Mouse (Mus musculus) kidney, postnatal 0 days (tissue): ENCODE measurements around the gene Fgfr2. TPM values are rescaled to one million over a fixed set of nuclear protein-coding genes. Genes with fewer than 3 reads are reported as not detected.
A peak's percentile ranks its signal among the peaks of the same experiment; 100 is the strongest.

Source experiments
- ATAC-seq: fragments of 200-750 bp; cut with Nextera tagmentation; replicated peaks from 2 replicates; pipeline ENCODE4 v1.8.0; 2017; ENCODE audit warnings: low read depth, moderate number of reproducible peaks, moderate TSS enrichment, moderate library complexity; ENCODE audit not compliant: low FRiP score
- DNase-seq: peaks from one replicate; pipeline ENCODE4 v3.0.0-alpha.2; 2016; ENCODE audit warnings: low spot score
- H3K27ac ChIP-seq: fragments of 300-500 bp; sonication (generic); 2 replicates; pipeline ENCODE4 v1.5.1; 2014; ENCODE audit warnings: mild to moderate bottlenecking
- H3K27me3 ChIP-seq: fragments of 300-500 bp; sonication (generic); 2 replicates; pipeline ENCODE4 v1.6.1; 2014; ENCODE audit warnings: low read length, mixed read lengths; ENCODE audit not compliant: insufficient read depth
- H3K36me3 ChIP-seq: fragments of 300-500 bp; sonication (generic); 2 replicates; pipeline ENCODE4 v1.6.1; 2014; ENCODE audit warnings: low read length, mixed read lengths; ENCODE audit not compliant: insufficient read depth
- H3K4me1 ChIP-seq: fragments of 300-500 bp; sonication (generic); replicated peaks from 2 replicates; pipeline ENCODE4 v1.6.1; 2014; ENCODE audit warnings: antibody characterized with exemption, low read length, mixed read lengths; ENCODE audit not compliant: insufficient read depth
- H3K4me2 ChIP-seq: fragments of 300-500 bp; sonication (generic); 2 replicates; pipeline ENCODE4 v1.6.1; 2014; ENCODE audit warnings: mild to moderate bottlenecking, low read length, moderate library complexity, mixed read lengths
- H3K4me3 ChIP-seq: fragments of 300-500 bp; sonication (generic); replicated peaks from 2 replicates; pipeline ENCODE4 v1.5.1; 2014; ENCODE audit warnings: low read depth, low read length
- H3K9ac ChIP-seq: fragments of 300-500 bp; sonication (generic); 2 replicates; pipeline ENCODE4 v1.6.1; 2014; ENCODE audit warnings: low read depth, low read length
- H3K9me3 ChIP-seq: fragments of 300-500 bp; sonication (generic); replicated peaks from 2 replicates; pipeline ENCODE4 v1.6.1; 2016; ENCODE audit warnings: low read length, inconsistent platforms, mixed read lengths
- CTCF ChIP-seq: IDR thresholded peaks from 2 replicates; pipeline ENCODE4 v1.5.1; 2016; ENCODE audit warnings: antibody characterized with exemption, low read depth, mild to moderate bottlenecking, moderate library complexity
- WGBS: fragments of 180-500 bp; shearing (Covaris S2); extraction: QIAGEN DNeasy Blood & Tissue Kit; methylation state at CpG from one replicate; pipeline ENCODE4 v1.1.7; 2014; 5-methylcytosine and 5-hydroxymethylcytosine counted together
- polyA plus RNA-seq: library from polyadenylated mRNA; unstranded; fragments of >200 nt; fragmentation: Nextera tagmentation; extraction: Ambion mirVana; gene quantifications from 2 replicates; pipeline ENCODE4 v1.2.1, GENCODE M21; 2015

The Fgfr2 gene
- polyA plus RNA-seq, 1 experiment from 2014 or later: 79.8 TPM

- DNase-seq: no peak
- Histone ChIP-seq H3K4me3 (no peak overlapping the region), H3K36me3 (no peaks in the 10 kb centered on the region), H3K4me1 (no peaks in the 10 kb centered on the region), H3K27ac (no peak overlapping the region), H3K9ac (no peak overlapping the region), H3K4me2 (no peak overlapping the region), H3K27me3 (no peaks in the 10 kb centered on the region), H3K9me3 (no peaks in the 10 kb centered on the region)
- no peak for ATAC-seq
- no peak for TF ChIP-seq CTCF
- WGBS: 83% methylated on average over 3 of the region's 3 CpGs
Measured at GRCm38 (mm10) chr7:132950613-132951012, 172.5 kb downstream of the Fgfr2 start.

- Histone ChIP-seq H3K9ac (no peak overlapping the region), H3K36me3 (no peaks in the 10 kb centered on the region), H3K4me1 (no peaks in the 10 kb centered on the region), H3K27me3 (no peaks in the 10 kb centered on the region), H3K4me2 (no peak overlapping the region), H3K4me3 (no peak overlapping the region), H3K27ac (no peak overlapping the region), H3K9me3 (no peaks in the 10 kb centered on the region)
- whole genome bisulfite sequencing: 91% methylated on average over 4 of the region's 4 CpGs
- no peak for DNase-seq
- no peak for ATAC-seq
- no peak for TF ChIP-seq CTCF
Measured at GRCm38 (mm10) chr7:132949968-132950367, 173.2 kb downstream of the Fgfr2 start.

GRCm38 (mm10) chr7:132940569-132940968, 182.6 kb downstream of the Fgfr2 start:
- Histone ChIP-seq H3K36me3 (no peaks in the 10 kb centered on the region), H3K4me2 (no peak overlapping the region), H3K4me1 (0 out of 2 replicates have a peak, but pooled peaks cover 3% of the 10 kb centered on the region), H3K4me3 (no peak overlapping the region), H3K9ac (no peak overlapping the region), H3K27ac (no peak overlapping the region), H3K27me3 (no peaks in the 10 kb centered on the region), H3K9me3 (no peaks in the 10 kb centered on the region)
- TF ChIP-seq CTCF: no peak
- ATAC-seq (no peak), DNase-seq (no peak)
- 81% methylated on average over 2 of the region's 2 CpGs for WGBS

GRCm38 (mm10) chr7:132939118-132939517, 184.0 kb downstream of the Fgfr2 start:
- TF ChIP-seq CTCF: no peak
- H3K9ac ChIP-seq: no peak overlapping the region

GRCm38 (mm10) chr7:132934743-132935142, 188.4 kb downstream of the Fgfr2 start:
- H3K4me2 ChIP-seq: no peak overlapping the region
- H3K9me3 ChIP-seq: no peaks in the 10 kb centered on the region
- H3K9ac ChIP-seq: no peak overlapping the region
- H3K27ac ChIP-seq: no peak overlapping the region
- no peaks in the 10 kb centered on the region for H3K27me3 ChIP-seq
- DNase-seq (peak; percentile 39), ATAC-seq (no peak)
- H3K36me3 ChIP-seq: no peaks in the 10 kb centered on the region
- no peaks in the 10 kb centered on the region for H3K4me1 ChIP-seq
- peak; percentile 36; the same call in 1 of the 2 replicates for TF ChIP-seq CTCF
- H3K4me3 ChIP-seq: no peak overlapping the region

More at GRCm38 (mm10) chr7:132939118-132939517, 184.0 kb downstream of the Fgfr2 start:
- DNase-seq (no peak), ATAC-seq (no peak)
- Histone ChIP-seq H3K4me2 (no peak overlapping the region), H3K36me3 (no peaks in the 10 kb centered on the region), H3K27ac (no peak overlapping the region), H3K4me1 (0 out of 2 replicates have a peak, but pooled peaks cover 3% of the 10 kb centered on the region), H3K27me3 (no peaks in the 10 kb centered on the region), H3K4me3 (no peak overlapping the region), H3K9me3 (no peaks in the 10 kb centered on the region)
- 87% methylated on average over 2 of the region's 2 CpGs for WGBS

GRCm38 (mm10) chr7:132933331-132933730, 189.8 kb downstream of the Fgfr2 start:
- no peak overlapping the region for H3K4me2 ChIP-seq
- WGBS: 87% methylated on average over 1 of the region's 1 CpGs
- no peak for DNase-seq

More at GRCm38 (mm10) chr7:132933331-132933730, 189.8 kb downstream of the Fgfr2 start:
- Histone ChIP-seq H3K4me1 (no peaks in the 10 kb centered on the region), H3K36me3 (no peaks in the 10 kb centered on the region), H3K9ac (no peak overlapping the region), H3K9me3 (no peaks in the 10 kb centered on the region), H3K4me3 (no peak overlapping the region), H3K27me3 (no peaks in the 10 kb centered on the region), H3K27ac (no peak overlapping the region)
- ATAC-seq: no peak
- no peak for TF ChIP-seq CTCF
